28 mouse cellular contexts compared by ENCODE assay signal in the genomic region with DNA sequence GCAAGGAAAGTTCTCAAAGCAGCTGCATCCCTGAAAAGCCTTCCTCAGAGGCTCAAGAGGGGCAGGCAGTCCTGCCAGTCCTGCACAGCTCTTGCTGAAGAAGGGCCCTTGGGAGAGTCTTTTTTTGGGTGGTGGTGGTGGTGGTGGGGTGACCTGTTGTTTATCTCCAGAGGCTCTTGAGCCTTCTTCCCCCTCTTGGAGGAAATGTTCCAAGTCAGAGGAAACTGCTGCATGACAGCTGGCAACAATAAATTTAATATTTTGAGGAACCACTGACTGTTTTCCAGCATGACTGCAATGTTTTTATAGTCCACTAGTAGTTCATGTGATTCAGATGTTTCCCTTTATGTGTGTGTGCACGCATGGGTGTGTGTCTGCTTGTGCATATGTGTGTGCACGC.
DNase-seq lines count a peak whose midpoint lies in the region; ATAC-seq and TF ChIP-seq lines count a peak whose summit lies in the region.
"Had no signal": no experiment of that assay in that cellular context is flagged by ENCODE, and none has a peak within 500 bp of the region (broad histone marks: within the 10 kb centered on the region; RNA-seq: fewer than 3 reads in every experiment).

No protein-coding gene starts in this region.

- intact Hi-C loops in heart, postnatal 10 days (cut with DNase I): no loop called here
- intact Hi-C loops in left cerebral cortex, postnatal 36 days (cut with DNase I): no loop called here

- no peaks in the 10 kb centered on the region for H3K79me3 ChIP-seq in C2C12 (ENCODE audit: low read depth)

- H3K79me2 ChIP-seq in C2C12 (ENCODE audit: control insufficient read depth, insufficient read depth): no peaks in the 10 kb centered on the region

- no peak for TF ChIP-seq CTCF in C2C12 (IDR thresholded peaks at IDR 0.05; ENCODE audit: control insufficient read depth, insufficient read depth, insufficient read length)

- H3ac ChIP-seq in C2C12 (ENCODE audit: control insufficient read depth, insufficient read length, low read depth): no peak overlapping the region

- H3K36me3 ChIP-seq in C2C12 (ENCODE audit: control insufficient read depth, insufficient read depth): no peaks in the 10 kb centered on the region
- H3K36me3 ChIP-seq: embryonic facial prominence, embryonic 10.5 days; embryonic facial prominence, embryonic 15.5 days; hindbrain, embryonic 13.5 days; limb, embryonic 10.5 days; limb, embryonic 15.5 days; neural tube, embryonic 13.5 days had no signal

- no peak overlapping the region for H3K4me3 ChIP-seq in C2C12 (ENCODE audit: insufficient read depth, poor library complexity, severe bottlenecking)
- no peak overlapping the region for H3K4me3 ChIP-seq in brown adipose tissue, adult 24 weeks (ENCODE audit: insufficient read depth, low read depth, low read length)
- H3K4me3 ChIP-seq: embryonic facial prominence, embryonic 10.5 days; embryonic facial prominence, embryonic 15.5 days; forebrain, embryonic 13.5 days; hindbrain, embryonic 13.5 days; layer of hippocampus, adult 2 months; limb, embryonic 10.5 days; limb, embryonic 15.5 days; neural tube, embryonic 13.5 days had no signal

- peak; percentile 94 for DNase-seq in heart, adult 11 months
- DNase-seq in heart, postnatal 10 days: no peak
- no peak for DNase-seq in kidney, adult 8-10 months
- no peak for DNase-seq in left cerebral cortex, postnatal 36 days (ENCODE audit: low spot score in 2 of 2)
- DNase-seq: adrenal gland, postnatal 25 days; cerebellum, adult 2 months; cerebellum, postnatal 14 days; gastrocnemius, postnatal 25 days; kidney, postnatal 36 days; lung, postnatal 4 days; right cerebral cortex, postnatal 4 days; thymus, adult 18-20 months; thymus, postnatal 25 days had no signal

- no peaks in the 10 kb centered on the region for H3K27me3 ChIP-seq in C2C12 (ENCODE audit: control insufficient read depth, insufficient read depth, insufficient read length)
- H3K27me3 ChIP-seq: embryonic facial prominence, embryonic 15.5 days; forebrain, embryonic 13.5 days; hindbrain, embryonic 13.5 days; limb, embryonic 15.5 days; neural tube, embryonic 13.5 days had no signal

- peaks cover 3% of the 10 kb centered on the region for H3K4me1 ChIP-seq in brown adipose tissue, adult 24 weeks (ENCODE audit: control insufficient read depth, insufficient read depth, insufficient read length, low read length)
- H3K4me1 ChIP-seq: embryonic facial prominence, embryonic 10.5 days; forebrain, embryonic 13.5 days; hindbrain, embryonic 13.5 days; limb, embryonic 10.5 days; neural tube, embryonic 13.5 days had no signal

- peak; percentile 32 for ATAC-seq in megakaryocyte progenitor cell, adult 5-6 weeks (replicated peaks; ENCODE audit: poor library complexity)
- ATAC-seq: forebrain, embryonic 13.5 days; intestine, embryonic 16.5 days; lung, postnatal 0 days; midbrain, embryonic 16.5 days had no signal

- H3K27ac ChIP-seq in brown adipose tissue, adult 24 weeks (replicated peaks; ENCODE audit: low read depth, low read length): peak overlapping the region; percentile 49
- H3K27ac ChIP-seq: embryonic facial prominence, embryonic 10.5 days; embryonic facial prominence, embryonic 15.5 days; forebrain, embryonic 13.5 days; hindbrain, embryonic 13.5 days; layer of hippocampus, adult 2 months; limb, embryonic 10.5 days; limb, embryonic 15.5 days; neural tube, embryonic 13.5 days; stomach, postnatal 0 days had no signal

TF ChIP-seq in C2C12, 6 proteins besides CTCF, POLR2A, EP300 and RAD21:
- TF ChIP-seq MAX (IDR thresholded peaks at IDR 0.05) (no peak), MYOD1 (IDR thresholded peaks at IDR 0.05; ENCODE audit: control insufficient read depth, insufficient read length, low read depth) (peak; percentile 37)
